Mouse (Mus musculus) thymus, postnatal 25 days (tissue): ENCODE measurements around the gene Prkch.

Source experiments
- DNase-seq: peaks from one replicate; pipeline ENCODE4 v3.0.0; 2022

Prkch gene

GRCm38 (mm10) chr12:73764649-73765525 lies 180.3 kb downstream of the Prkch start:
- no peak for DNase-seq

DNA sequence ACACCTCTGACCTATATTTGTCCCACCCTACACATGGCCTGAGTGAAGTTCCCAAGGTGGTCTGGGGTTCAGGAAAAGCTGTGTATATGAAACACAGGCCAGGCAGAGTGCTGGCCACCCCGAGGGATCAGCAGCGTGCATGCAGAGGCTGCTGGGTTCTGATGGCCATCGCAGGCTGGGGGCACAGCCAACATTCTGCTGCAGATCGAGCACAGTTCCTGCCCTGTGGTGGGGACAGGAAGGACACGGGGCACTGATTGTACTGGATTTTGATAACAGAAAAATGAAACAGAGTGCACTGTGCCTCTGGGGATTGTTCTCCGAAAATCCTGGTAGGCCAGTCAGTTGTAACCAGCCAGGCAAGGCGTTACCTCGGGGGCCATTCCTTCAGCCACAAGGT lies 181.6 kb downstream of the Prkch start:
- no peak for DNase-seq

GRCm38 (mm10) chr12:73768788-73769187 lies 184.2 kb downstream of the Prkch start:
- DNase-seq: no peak

- no peak for DNase-seq
These were observed 184.9 kb downstream of the Prkch start for GRCm38 (mm10) chr12:73769536-73769935.

DNA sequence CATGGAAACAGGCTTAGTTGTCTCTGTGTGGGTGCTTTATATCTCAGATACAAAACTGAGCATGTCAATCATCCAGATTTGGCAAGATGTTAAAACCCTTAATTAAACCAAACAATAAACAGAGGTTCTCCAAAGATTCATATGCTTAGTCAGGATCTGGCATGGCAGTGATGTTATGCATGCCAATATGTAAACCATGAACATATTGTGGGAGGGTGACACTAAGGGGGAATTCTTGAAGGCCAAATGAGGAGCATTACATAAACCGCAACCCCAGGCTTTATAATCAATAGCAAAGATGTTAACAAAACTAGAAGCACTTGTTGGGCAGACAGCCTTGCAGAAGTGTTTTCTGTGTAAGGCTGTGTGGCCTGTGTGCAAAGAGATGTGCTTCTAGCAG lies 186.2 kb downstream of the Prkch start:
- DNase-seq: no peak

- no peak for DNase-seq
These were observed 190.3 kb downstream of the Prkch start for GRCm38 (mm10) chr12:73774793-73775385.

- DNase-seq: no peak
These were observed 191.9 kb downstream of the Prkch start for GRCm38 (mm10) chr12:73776401-73776945.

GRCm38 (mm10) chr12:73777673-73778072 lies 193.1 kb downstream of the Prkch start:
- no peak for DNase-seq

DNA sequence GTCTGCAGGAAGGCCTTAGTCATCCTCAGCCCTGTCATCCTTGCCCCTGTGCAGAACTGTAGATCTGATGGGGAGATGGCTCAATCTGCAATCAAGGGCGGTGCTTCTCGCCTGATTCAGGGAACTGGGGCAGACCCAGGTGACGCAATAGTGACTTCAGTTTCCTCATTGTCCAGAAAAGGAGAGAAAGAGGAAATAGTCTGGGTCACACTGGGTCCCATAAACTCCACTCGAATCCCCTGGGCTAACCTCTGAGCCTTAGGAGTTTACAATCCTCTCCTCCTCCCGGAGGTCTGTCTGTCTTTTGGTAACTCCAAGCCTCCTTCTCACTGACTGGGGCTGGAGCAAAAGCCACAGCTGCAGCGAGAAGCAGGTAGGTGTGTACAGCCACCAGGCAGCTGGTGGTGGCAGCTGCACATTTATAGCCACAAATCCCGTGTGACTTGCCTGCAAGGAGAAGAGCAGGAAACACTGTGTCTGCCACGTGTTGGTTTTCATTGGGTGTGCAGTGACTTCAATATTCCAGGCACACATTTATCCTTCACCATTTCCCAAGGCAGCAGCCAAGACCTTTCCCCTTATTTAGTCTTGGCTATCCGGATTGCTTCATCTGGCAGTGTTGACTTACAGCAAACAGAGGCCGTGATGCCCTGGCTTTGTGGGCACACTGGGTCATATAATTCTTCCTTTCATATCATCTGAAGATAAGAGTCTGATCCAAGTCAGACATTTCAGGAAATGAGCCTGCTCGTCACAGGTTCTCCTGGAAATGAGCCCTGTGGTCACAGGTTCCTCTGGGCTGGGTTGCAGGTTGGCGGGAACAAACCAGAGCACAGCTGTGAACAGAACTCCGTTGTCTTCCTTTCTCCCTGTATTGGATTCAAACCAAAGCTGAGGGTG lies 195.0 kb downstream of the Prkch start:
- peak; percentile 72 for DNase-seq

DNA sequence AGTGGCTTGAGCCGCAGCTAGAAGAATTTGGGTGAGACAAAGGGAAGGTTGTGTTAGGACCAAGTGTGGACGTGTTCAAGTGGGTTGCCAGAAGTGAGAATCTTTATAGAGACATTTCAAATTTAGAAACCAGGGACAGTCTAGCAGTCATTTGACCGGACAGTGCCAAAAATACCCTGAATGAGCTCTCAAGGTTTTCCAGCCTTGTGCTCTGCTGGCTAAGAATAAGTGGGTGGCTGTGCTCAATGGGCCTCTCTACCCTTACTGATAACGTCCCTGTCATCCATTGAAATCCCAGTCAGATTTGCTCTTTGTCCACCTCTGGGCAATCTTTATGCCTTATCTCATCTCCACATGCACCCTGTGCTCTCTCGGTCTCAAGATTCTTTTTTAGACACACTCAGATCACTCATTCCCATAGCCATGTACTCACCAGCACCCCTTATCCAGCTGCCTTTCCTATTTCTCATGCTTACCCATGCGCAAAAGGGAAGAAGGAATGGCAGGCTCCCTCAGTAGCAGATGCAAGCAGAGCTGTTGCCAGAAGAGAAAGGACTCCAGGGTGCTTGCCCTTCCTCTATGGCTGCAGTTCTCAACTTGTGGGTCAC lies 196.9 kb downstream of the Prkch start:
- DNase-seq: no peak

GRCm38 (mm10) chr12:73786909-73787308 lies 202.3 kb downstream of the Prkch start:
- DNase-seq: no peak

GRCm38 (mm10) chr12:73788850-73789249 lies 204.3 kb downstream of the Prkch start:
- DNase-seq: no peak

GRCm38 (mm10) chr12:73790571-73791108 lies 206.0 kb downstream of the Prkch start:
- DNase-seq: no peak

GRCm38 (mm10) chr12:73793216-73793615 lies 208.6 kb downstream of the Prkch start:
- no peak for DNase-seq

DNA sequence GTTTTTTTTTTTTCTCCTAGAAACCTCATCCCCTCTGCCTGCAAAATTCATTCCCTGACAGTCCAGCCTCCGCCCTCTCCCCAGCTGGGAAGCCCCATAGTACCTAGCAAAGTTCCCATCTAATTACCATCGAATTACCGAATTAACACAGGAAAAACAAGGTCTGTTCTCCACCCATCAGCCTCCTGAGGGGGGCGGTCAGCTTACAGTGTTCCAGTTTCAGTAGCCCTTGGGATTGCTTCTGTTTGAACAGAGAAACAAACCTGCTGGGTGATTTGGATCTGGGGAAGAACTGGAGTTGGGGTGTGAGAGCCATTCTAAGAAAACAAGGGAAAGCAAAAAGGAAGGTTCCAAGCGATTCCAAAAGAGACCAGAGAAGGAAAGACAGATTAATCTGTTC lies 209.1 kb downstream of the Prkch start:
- DNase-seq: no peak

GRCm38 (mm10) chr12:73794151-73794883 lies 209.7 kb downstream of the Prkch start:
- DNase-seq: peak; percentile 56

GRCm38 (mm10) chr12:73799671-73800070 lies 215.1 kb downstream of the Prkch start:
- DNase-seq: no peak

DNA sequence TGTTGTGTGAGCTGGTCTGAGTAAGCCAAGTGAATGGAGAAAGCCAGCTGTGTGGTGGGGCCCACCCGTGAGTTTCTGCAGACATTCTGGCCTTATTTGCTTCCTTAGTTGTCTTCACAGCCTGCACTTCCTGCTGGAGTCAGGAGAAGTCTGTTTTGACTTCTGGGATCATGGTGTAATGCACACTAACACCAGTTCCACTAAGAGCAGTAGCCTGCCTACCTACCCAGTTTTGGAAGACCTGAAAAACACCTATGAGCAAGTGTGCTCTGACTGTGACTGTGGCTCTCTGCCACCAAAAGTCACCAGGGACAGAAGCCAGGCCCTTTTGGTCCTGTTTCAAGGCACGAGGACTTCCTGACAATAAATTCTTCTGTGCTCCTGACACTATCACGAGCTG lies 216.3 kb downstream of the Prkch start:
- no peak for DNase-seq

- DNase-seq: no peak
These were observed 217.2 kb downstream of the Prkch start for GRCm38 (mm10) chr12:73801845-73802244.

- no peak for DNase-seq
These were observed 217.9 kb downstream of the Prkch start for GRCm38 (mm10) chr12:73802379-73803057.

- DNase-seq: no peak
These were observed 219.3 kb downstream of the Prkch start for GRCm38 (mm10) chr12:73803946-73804345.
